Mouse (Mus musculus) lung, postnatal 0 days (tissue): ENCODE results near the gene 4930595D18Rik. TPM values are rescaled to one million over a fixed set of nuclear protein-coding genes. Genes with fewer than 3 reads are reported as not detected.
A peak's percentile ranks its signal among the peaks of the same experiment; 100 is the strongest.

Experiments used
- ATAC-seq: fragments of 200-750 bp; cut with Nextera tagmentation; 2 replicates; pipeline ENCODE4 v1.8.0; 2017; ENCODE audit warnings: moderate library complexity
- DNase-seq: peaks from one replicate; pipeline ENCODE4 v3.0.0-alpha.2; 2016; ENCODE audit warnings: low spot score
- H3K27ac ChIP-seq: fragments of 300-500 bp; sonication (generic); 2 replicates; pipeline ENCODE4 v1.5.1; 2014; ENCODE audit warnings: antibody characterized with exemption, mild to moderate bottlenecking, low read length, mixed read lengths
- H3K27me3 ChIP-seq: fragments of 300-500 bp; sonication (generic); replicated peaks from 2 replicates; pipeline ENCODE4 v1.6.1; 2014; ENCODE audit warnings: low read length, mixed read lengths; ENCODE audit not compliant: insufficient read depth
- H3K36me3 ChIP-seq: fragments of 300-500 bp; sonication (generic); 2 replicates; pipeline ENCODE4 v1.6.1; 2014; ENCODE audit warnings: low read length, mixed read lengths; ENCODE audit not compliant: insufficient read depth
- H3K4me1 ChIP-seq: fragments of 300-500 bp; sonication (generic); 2 replicates; pipeline ENCODE4 v1.6.1; 2014; ENCODE audit warnings: antibody characterized with exemption, low read depth, low read length, mixed read lengths; ENCODE audit not compliant: insufficient read depth
- H3K4me2 ChIP-seq: fragments of 300-500 bp; sonication (generic); replicated peaks from 2 replicates; pipeline ENCODE4 v1.6.1; 2014; ENCODE audit warnings: low read depth, mild to moderate bottlenecking, low read length, moderate library complexity, mixed read lengths
- H3K4me3 ChIP-seq: fragments of 300-500 bp; sonication (generic); 2 replicates; pipeline ENCODE4 v1.5.1; 2014; ENCODE audit warnings: low read depth, low read length
- H3K9ac ChIP-seq: fragments of 300-500 bp; sonication (generic); replicated peaks from 2 replicates; pipeline ENCODE4 v1.6.1; 2014; ENCODE audit warnings: low read depth, mild to moderate bottlenecking
- H3K9me3 ChIP-seq: fragments of 300-500 bp; sonication (generic); 2 replicates; pipeline ENCODE4 v1.6.1; 2016; ENCODE audit warnings: low read length, mixed read lengths
- CTCF ChIP-seq: IDR thresholded peaks from 2 replicates; pipeline ENCODE4 v1.5.1; 2016; ENCODE audit warnings: antibody characterized with exemption, mild to moderate bottlenecking
- EP300 ChIP-seq: IDR thresholded peaks from 2 replicates; pipeline ENCODE4 v1.6.1; 2016; ENCODE audit warnings: antibody characterized with exemption, mild to moderate bottlenecking, control low read depth
- WGBS: fragments of 180-500 bp; shearing (Covaris S2); extraction: QIAGEN DNeasy Blood & Tissue Kit; methylation state at CpG from one replicate; pipeline ENCODE4 v1.1.7; 2014; 5-methylcytosine and 5-hydroxymethylcytosine counted together
- polyA plus RNA-seq: library from polyadenylated mRNA; unstranded; fragments of >200 nt; fragmentation: Nextera tagmentation; extraction: Ambion mirVana; gene quantifications from 2 replicates; pipeline ENCODE4 v1.2.1, GENCODE M21; 2015

Gene 4930595D18Rik
- polyA plus RNA-seq, 1 experiment from 2014 or later = not detected

DNA sequence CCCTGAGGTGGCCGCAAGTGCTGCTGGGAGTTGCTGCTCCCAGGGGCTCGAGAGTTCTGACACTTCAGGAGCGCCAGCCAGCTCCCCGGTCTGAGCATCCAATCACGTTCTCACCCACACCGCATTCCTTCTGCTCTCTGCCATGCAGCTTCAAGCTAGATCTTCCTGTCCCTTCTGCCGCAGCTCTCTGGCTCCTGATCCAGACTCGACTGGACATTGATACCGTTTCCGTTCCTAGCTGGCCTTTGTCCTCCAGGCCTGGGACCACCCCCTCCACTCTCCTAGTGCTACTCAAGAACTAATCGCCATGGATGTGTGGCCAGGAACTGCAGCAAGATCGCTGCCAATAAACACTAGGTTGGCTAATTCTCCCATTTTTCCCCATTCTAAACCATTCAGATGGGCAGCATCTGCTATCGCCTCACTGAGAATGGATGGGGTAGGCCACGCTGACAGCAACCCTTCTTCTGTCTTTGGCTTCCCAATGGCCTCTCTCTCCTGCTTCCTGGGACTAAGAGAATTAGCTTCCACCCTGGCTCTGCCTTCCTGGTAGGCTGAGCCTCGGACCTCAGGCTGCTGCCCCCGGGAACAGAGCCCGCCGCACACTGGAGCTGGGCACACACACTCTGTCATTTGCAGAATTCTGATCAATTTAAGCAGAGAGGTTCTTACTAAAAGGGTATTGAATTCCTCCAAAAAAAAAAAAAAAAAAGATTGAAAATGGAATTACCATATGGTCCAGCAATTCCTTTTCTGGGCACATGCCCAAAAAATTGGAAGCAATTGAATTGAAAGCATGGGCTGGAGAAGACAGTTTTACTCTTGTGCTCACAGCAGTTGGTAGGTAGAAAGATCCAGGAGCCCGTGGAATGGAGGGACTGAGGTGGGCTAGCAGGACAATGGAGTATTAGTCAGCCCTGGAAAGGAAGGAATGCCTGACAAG, 49.2 kb downstream of the 4930595D18Rik start:
- no peak overlapping the region for H3K27ac ChIP-seq
- H3K9ac ChIP-seq = no peak overlapping the region
- H3K4me3 ChIP-seq = no peak overlapping the region
- TF ChIP-seq CTCF (no peak), EP300 (no peak)
- 42% methylated on average over 19 of the region's 19 CpGs for WGBS
- no peaks in the 10 kb centered on the region for H3K27me3 ChIP-seq
- ATAC-seq = peak; percentile 70
- H3K36me3 ChIP-seq = no peaks in the 10 kb centered on the region
- DNase-seq = peak; percentile 58
- no peaks in the 10 kb centered on the region for H3K4me1 ChIP-seq
- H3K4me2 ChIP-seq = 0 out of 2 replicates have a peak overlapping the region, but pooled peaks have one; percentile 14
- H3K9me3 ChIP-seq = no peaks in the 10 kb centered on the region

DNA sequence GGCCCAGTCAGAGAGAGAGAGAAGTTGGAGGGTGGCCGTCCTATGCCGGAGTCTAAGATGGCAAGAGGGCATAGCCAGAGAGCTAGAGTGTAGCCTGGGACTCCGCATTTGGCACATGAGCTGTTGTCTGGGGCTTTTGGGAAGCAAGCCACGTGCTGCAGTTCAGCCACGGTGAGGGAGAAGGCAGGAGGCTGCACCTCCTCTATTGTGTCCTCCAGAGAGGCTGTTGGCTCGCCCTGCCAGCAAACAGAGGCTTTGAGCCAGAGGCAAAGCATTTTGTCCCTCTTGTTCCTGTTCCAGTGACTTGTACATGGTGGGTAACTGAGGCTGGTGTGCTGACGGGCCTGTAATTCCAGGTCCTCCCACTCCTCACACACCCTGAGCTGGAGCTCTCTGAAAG, 50.1 kb downstream of the 4930595D18Rik start:
- ATAC-seq (no peak), DNase-seq (no peak)
- H3K36me3 ChIP-seq = no peaks in the 10 kb centered on the region
- no peak for TF ChIP-seq EP300
- TF ChIP-seq CTCF = no peak
- no peak overlapping the region for H3K27ac ChIP-seq
- no peak overlapping the region for H3K4me2 ChIP-seq
- WGBS = 73% methylated on average over 7 of the region's 7 CpGs
- H3K4me1 ChIP-seq = no peaks in the 10 kb centered on the region
- no peaks in the 10 kb centered on the region for H3K27me3 ChIP-seq
- no peak overlapping the region for H3K9ac ChIP-seq
- H3K4me3 ChIP-seq = no peak overlapping the region
- H3K9me3 ChIP-seq = no peaks in the 10 kb centered on the region

DNA sequence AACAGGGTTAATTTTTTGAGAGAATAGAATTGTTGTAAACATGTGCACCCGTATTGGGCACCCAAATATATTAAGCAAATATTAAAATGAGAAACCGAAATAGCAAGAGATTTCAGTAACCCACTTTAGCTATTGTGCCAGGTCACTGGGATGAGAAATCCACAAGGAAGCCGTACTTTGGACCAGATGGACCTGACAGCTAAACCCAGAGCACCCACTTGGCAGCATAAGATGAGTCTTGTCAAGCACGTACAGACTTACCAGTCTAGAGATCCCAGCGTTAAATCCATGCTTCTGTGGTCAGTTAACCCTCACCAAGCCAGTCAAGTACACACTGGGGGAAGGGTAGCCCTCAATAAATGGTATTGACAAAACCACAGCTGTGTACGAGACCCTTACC, 58.6 kb downstream of the 4930595D18Rik start:
- H3K27ac ChIP-seq = no peak overlapping the region
- H3K9me3 ChIP-seq = no peaks in the 10 kb centered on the region; the same call in 1 of the 2 replicates
- WGBS = 66% methylated on average over 6 of the region's 6 CpGs
- no peak overlapping the region for H3K4me2 ChIP-seq
- TF ChIP-seq EP300 = no peak
- TF ChIP-seq CTCF = no peak
- H3K9ac ChIP-seq = no peak overlapping the region
- H3K4me1 ChIP-seq = no peaks in the 10 kb centered on the region
- no peaks in the 10 kb centered on the region for H3K36me3 ChIP-seq
- no peaks in the 10 kb centered on the region for H3K27me3 ChIP-seq
- no peak for ATAC-seq
- H3K4me3 ChIP-seq = no peak overlapping the region
- no peak for DNase-seq

DNA sequence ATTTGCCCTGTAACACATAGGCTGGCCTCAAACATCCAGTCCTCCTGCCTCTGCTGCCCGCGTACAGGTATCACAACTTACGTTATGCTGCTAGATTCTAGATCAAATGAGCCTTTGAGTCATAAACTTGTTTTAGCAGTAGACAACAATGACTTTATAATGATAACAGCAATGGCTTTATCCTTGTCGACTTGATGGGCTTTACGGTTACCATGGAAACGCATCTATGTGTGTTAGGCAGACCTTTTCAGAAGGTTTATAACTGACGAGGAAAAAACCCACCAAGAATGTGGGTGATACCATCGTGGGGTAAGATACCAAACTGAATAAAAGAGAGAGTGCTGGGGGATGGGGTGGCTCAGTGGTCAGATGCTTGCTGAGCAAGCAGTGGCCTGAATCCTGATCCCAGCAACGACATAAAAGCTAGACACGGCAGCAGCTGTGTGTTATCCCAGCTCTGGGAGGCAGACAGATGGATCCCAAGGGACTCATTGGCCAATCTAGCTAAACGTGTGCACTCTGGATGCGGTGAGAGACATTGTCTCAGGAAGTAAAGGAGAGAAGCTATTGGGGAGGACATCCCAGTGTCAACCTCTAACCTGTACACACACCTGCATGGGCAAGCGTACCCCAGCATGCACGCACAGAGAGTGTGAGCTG, 59.6 kb downstream of the 4930595D18Rik start:
- no peak overlapping the region for H3K27ac ChIP-seq
- no peak for DNase-seq
- no peaks in the 10 kb centered on the region; the same call in 1 of the 2 replicates for H3K9me3 ChIP-seq
- WGBS = 72% methylated on average over 14 of the region's 14 CpGs
- no peaks in the 10 kb centered on the region for H3K4me1 ChIP-seq
- no peak for ATAC-seq
- no peak overlapping the region for H3K9ac ChIP-seq
- H3K4me3 ChIP-seq = no peak overlapping the region
- H3K36me3 ChIP-seq = no peaks in the 10 kb centered on the region
- TF ChIP-seq CTCF (no peak), EP300 (no peak)
- H3K4me2 ChIP-seq = no peak overlapping the region
- H3K27me3 ChIP-seq = no peaks in the 10 kb centered on the region

DNA sequence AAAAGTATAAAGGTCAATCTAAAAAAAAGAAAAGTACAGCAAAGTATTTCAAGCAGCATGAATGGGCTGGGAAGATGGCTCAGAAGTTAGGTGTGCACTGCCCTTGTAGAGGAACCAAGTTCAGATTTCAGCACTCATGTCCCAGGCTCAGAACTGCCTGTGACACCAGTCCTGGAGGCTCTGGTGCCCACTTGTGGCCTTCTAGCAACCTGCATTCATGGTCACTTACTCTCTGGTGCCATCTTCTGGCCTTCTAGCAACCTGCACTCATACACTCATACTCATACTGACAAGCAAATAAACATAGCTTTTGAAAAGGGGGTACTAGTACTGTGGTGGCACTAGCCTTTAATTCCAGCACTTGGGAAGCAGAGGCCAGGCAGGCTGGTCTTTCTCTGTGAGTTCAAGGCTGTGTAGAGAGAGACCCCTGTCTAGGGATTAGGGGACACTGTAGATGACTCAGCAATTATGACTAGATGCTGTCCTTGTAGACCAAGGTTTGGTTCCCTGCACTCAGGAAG, 61.9 kb downstream of the 4930595D18Rik start:
- no peak overlapping the region for H3K4me3 ChIP-seq
- no peak for ATAC-seq

More for the DNA sequence above, 61.9 kb downstream of the 4930595D18Rik start:
- H3K27ac ChIP-seq = no peak overlapping the region
- H3K9ac ChIP-seq = no peak overlapping the region
- H3K4me2 ChIP-seq = no peak overlapping the region
- 0 out of 2 replicates have a peak, but pooled peaks cover 6% of the 10 kb centered on the region for H3K36me3 ChIP-seq
- H3K9me3 ChIP-seq = no peaks in the 10 kb centered on the region; the same call in 1 of the 2 replicates
- H3K4me1 ChIP-seq = no peaks in the 10 kb centered on the region
- H3K27me3 ChIP-seq = no peaks in the 10 kb centered on the region
- TF ChIP-seq CTCF = peak; percentile 72
- TF ChIP-seq EP300 = no peak
- no peak for DNase-seq
